Mouse (Mus musculus): Measurements from ENCODE around the gene Crtam. TPM values are rescaled to one million over a fixed set of nuclear protein-coding genes. Genes with fewer than 3 reads are reported as not detected.

The Crtam gene
- polyA plus RNA-seq (2012; rRNA removed), result 0.15 and 0.21 TPM in 2 replicates
- 0.29 and 0.32 TPM in 2 replicates for polyA plus RNA-seq (2014; fragmentation: Nextera tagmentation; extraction: Ambion mirVana)

GRCm38 (mm10) chr9:41004415-41004814, at the start of gene Crtam:
Gene Crtam, minus strand, starts transcription at chr9:41004628.
- no peak for DNase-seq (ENCODE audit: low spot score)
- Histone ChIP-seq H3K9me3 (ENCODE audit: control insufficient read depth, low read length) (no peaks in the 10 kb centered on the region), H3K4me1 (ENCODE audit: control insufficient read depth, insufficient read depth, low read length) (no peaks in the 10 kb centered on the region), H3K9ac (ENCODE audit: low read depth, low read length, severe bottlenecking) (no peak within 1 kb of the TSS), H3K27ac (replicated peaks; ENCODE audit: low read depth, low read length) (no peak within 1 kb of the TSS), H3K4me3 (replicated peaks; ENCODE audit: low read length) (no peak within 1 kb of the TSS), H3K4me2 (replicated peaks; ENCODE audit: low read depth, low read length, severe bottlenecking) (no peak within 1 kb of the TSS), H3K27me3 (ENCODE audit: control insufficient read depth, insufficient read depth, low read length) (no peaks in the 10 kb centered on the region), H3K36me3 (ENCODE audit: control insufficient read depth, insufficient read depth, low read length) (no peaks in the 10 kb centered on the region)
- no peak for TF ChIP-seq POLR2A (IDR thresholded peaks at IDR 0.05; ENCODE audit: borderline replicate concordance, extremely low read depth, insufficient read depth, insufficient read length)
- WGBS, result 44% methylated on average over 4 of the region's 4 CpGs
- ATAC-seq (ENCODE audit: low FRiP score, low read depth), result no peak

- H3K4me2 ChIP-seq (replicated peaks; ENCODE audit: low read depth, low read length, severe bottlenecking), result no peak overlapping the region
- WGBS, result 79% methylated on average over 9 of the region's 9 CpGs
- H3K9ac ChIP-seq (ENCODE audit: low read depth, low read length, severe bottlenecking), result no peak overlapping the region
- H3K27ac ChIP-seq (replicated peaks; ENCODE audit: low read depth, low read length), result no peak overlapping the region
- H3K4me1 ChIP-seq (ENCODE audit: control insufficient read depth, insufficient read depth, low read length), result no peaks in the 10 kb centered on the region
- ATAC-seq (ENCODE audit: low FRiP score, low read depth) (no peak), DNase-seq (ENCODE audit: low spot score) (no peak)
- no peak overlapping the region for H3K4me3 ChIP-seq (replicated peaks; ENCODE audit: low read length)
- no peaks in the 10 kb centered on the region for H3K9me3 ChIP-seq (ENCODE audit: control insufficient read depth, low read length)
- no peaks in the 10 kb centered on the region for H3K27me3 ChIP-seq (ENCODE audit: control insufficient read depth, insufficient read depth, low read length)
- no peak for TF ChIP-seq POLR2A (IDR thresholded peaks at IDR 0.05; ENCODE audit: borderline replicate concordance, extremely low read depth, insufficient read depth, insufficient read length)
- H3K36me3 ChIP-seq (ENCODE audit: control insufficient read depth, insufficient read depth, low read length), result no peaks in the 10 kb centered on the region
These were observed 49.7 kb upstream of the Crtam start for GRCm38 (mm10) chr9:41054166-41054565.

GRCm38 (mm10) chr9:41053478-41053877, 49.0 kb upstream of the Crtam start:
- H3K4me2 ChIP-seq (replicated peaks; ENCODE audit: low read depth, low read length, severe bottlenecking), result no peak overlapping the region
- no peak overlapping the region for H3K9ac ChIP-seq (ENCODE audit: low read depth, low read length, severe bottlenecking)
- H3K27me3 ChIP-seq (ENCODE audit: control insufficient read depth, insufficient read depth, low read length), result no peaks in the 10 kb centered on the region
- DNase-seq (ENCODE audit: low spot score) (no peak), ATAC-seq (ENCODE audit: low FRiP score, low read depth) (no peak)
- no peaks in the 10 kb centered on the region for H3K9me3 ChIP-seq (ENCODE audit: control insufficient read depth, low read length)
- H3K36me3 ChIP-seq (ENCODE audit: control insufficient read depth, insufficient read depth, low read length), result no peaks in the 10 kb centered on the region
- WGBS, result 69% methylated on average over 4 of the region's 4 CpGs
- H3K4me1 ChIP-seq (ENCODE audit: control insufficient read depth, insufficient read depth, low read length), result no peaks in the 10 kb centered on the region
- H3K4me3 ChIP-seq (replicated peaks; ENCODE audit: low read length), result no peak overlapping the region
- no peak overlapping the region for H3K27ac ChIP-seq (replicated peaks; ENCODE audit: low read depth, low read length)
- TF ChIP-seq POLR2A (IDR thresholded peaks at IDR 0.05; ENCODE audit: borderline replicate concordance, extremely low read depth, insufficient read depth, insufficient read length), result no peak

GRCm38 (mm10) chr9:41051080-41051932, 46.9 kb upstream of the Crtam start:
- H3K4me2 ChIP-seq (replicated peaks; ENCODE audit: low read depth, low read length, severe bottlenecking), result no peak overlapping the region
- no peak for TF ChIP-seq POLR2A (IDR thresholded peaks at IDR 0.05; ENCODE audit: borderline replicate concordance, extremely low read depth, insufficient read depth, insufficient read length)
- H3K36me3 ChIP-seq (ENCODE audit: control insufficient read depth, insufficient read depth, low read length), result no peaks in the 10 kb centered on the region
- no peaks in the 10 kb centered on the region for H3K4me1 ChIP-seq (ENCODE audit: control insufficient read depth, insufficient read depth, low read length)
- ATAC-seq (ENCODE audit: low FRiP score, low read depth) (no peak), DNase-seq (ENCODE audit: low spot score) (no peak)
- no peak overlapping the region for H3K27ac ChIP-seq (replicated peaks; ENCODE audit: low read depth, low read length)
- no peaks in the 10 kb centered on the region for H3K27me3 ChIP-seq (ENCODE audit: control insufficient read depth, insufficient read depth, low read length)
- WGBS, result 69% methylated on average over 11 of the region's 11 CpGs
- H3K9me3 ChIP-seq (ENCODE audit: control insufficient read depth, low read length), result no peaks in the 10 kb centered on the region
- no peak overlapping the region for H3K4me3 ChIP-seq (replicated peaks; ENCODE audit: low read length)
- no peak overlapping the region for H3K9ac ChIP-seq (ENCODE audit: low read depth, low read length, severe bottlenecking)

GRCm38 (mm10) chr9:41050331-41051079, 46.1 kb upstream of the Crtam start:
- Histone ChIP-seq H3K4me1 (ENCODE audit: control insufficient read depth, insufficient read depth, low read length) (no peaks in the 10 kb centered on the region), H3K9ac (ENCODE audit: low read depth, low read length, severe bottlenecking) (no peak overlapping the region), H3K36me3 (ENCODE audit: control insufficient read depth, insufficient read depth, low read length) (no peaks in the 10 kb centered on the region), H3K4me3 (replicated peaks; ENCODE audit: low read length) (no peak overlapping the region), H3K9me3 (ENCODE audit: control insufficient read depth, low read length) (no peaks in the 10 kb centered on the region), H3K27ac (replicated peaks; ENCODE audit: low read depth, low read length) (no peak overlapping the region), H3K4me2 (replicated peaks; ENCODE audit: low read depth, low read length, severe bottlenecking) (no peak overlapping the region), H3K27me3 (ENCODE audit: control insufficient read depth, insufficient read depth, low read length) (no peaks in the 10 kb centered on the region)
- DNase-seq (ENCODE audit: low spot score), result no peak
- no peak for ATAC-seq (ENCODE audit: low FRiP score, low read depth)
- 79% methylated on average over 12 of the region's 12 CpGs for WGBS
- no peak for TF ChIP-seq POLR2A (IDR thresholded peaks at IDR 0.05; ENCODE audit: borderline replicate concordance, extremely low read depth, insufficient read depth, insufficient read length)
